Mouse (Mus musculus): ENCODE measurements around the gene Ehd2. TPM values are rescaled to one million over a fixed set of nuclear protein-coding genes. Genes with fewer than 3 reads are reported as not detected.

The Ehd2 gene
- polyA plus RNA-seq (2012; rRNA removed; ENCODE audit: low replicate concordance), result 242 and 668 TPM in 2 replicates

DNA sequence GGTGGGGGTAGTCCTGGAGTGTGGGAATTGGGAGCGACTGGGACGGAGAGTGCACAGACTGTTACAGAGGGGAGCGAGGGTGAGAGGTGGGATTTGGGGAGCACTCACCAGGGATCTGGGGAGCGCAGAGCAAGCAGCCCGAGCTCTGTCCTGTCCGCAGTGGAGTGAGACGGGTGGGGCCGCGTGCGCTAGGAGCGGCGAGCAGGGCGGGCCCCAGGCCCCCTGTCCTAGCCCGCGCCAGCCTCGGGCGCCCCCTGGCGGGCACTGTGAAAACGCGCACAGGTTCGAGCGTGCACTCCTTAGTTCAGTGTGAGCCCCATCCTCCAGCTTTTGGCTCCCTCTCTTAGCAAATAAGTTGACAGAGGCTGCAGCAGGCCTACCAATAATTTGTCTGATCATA is at the start of gene Ehd2:
Gene Ehd2 (minus strand): TSS at position 256 of the 400 bp plus-strand sequence.

DNA sequence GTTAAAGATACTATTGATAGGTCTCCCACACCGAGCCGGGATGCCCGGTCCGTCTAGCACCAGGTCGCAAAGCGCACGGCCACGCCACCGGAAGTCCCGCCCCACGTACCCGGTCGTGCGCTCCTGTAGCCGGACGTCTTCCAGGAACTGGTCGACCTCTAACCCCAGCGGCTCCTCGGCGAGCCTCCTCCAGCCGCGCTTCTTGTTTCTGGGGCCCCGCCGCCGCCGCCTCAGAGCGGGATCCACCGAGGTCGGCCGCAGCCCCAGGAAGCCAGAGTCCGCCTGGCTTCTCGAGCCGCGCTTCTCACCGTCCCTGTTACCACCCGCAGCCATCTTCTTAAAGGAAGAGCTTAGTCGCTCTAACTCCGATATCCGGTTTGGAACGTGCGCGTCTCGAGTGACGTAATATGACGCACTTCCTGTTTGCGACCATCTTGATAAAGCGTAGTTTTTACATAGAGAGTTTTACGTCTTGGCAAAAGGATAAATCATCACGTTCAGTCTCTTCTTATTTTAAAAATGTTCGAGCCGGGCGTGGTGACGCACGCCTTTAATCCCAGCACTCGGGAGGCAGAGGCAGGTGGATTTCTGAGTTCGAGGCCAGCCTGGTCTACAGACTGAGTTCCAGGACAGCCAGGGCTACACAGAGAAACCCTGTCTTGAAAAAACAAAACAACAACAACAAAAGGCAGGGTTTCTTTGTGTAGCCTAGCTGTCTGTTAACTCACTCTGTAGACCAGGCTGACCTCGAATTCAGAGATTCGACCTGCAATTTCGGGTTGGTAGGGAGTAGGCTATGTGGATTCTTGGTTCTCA is 21.4 kb downstream of the Ehd2 start, which contains the start of gene Nop53:
Gene Nop53 (minus strand): TSS at position 354 of the 816 bp plus-strand sequence.

DNA sequence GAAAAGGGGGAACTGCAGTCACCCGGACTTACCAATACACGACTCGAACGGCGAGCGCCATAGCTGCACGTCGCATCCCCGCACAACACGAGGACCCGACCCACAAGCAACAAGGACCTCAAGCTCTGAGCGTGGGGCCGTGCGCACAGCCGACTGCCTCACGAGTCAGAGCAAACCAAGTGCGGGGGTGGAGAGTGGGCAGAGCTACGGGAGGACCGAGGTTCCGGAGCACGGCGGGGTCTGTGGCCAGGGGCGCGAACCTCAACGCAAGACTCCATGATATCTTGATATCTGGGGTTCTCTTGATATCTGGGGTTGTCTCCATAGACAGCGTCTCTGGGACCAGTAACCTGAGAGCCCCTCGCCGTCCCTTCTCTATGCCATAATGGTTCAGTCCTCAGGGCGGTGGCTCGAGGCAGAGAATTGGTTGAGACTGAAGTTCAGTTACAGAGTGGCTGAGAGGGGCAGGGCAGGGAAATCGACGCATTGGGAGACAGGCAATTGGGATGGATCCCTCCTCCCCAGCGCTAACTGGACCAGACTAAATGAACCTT is 45.1 kb downstream of the Ehd2 start, which contains the start of gene Selenow:
Gene Selenow (minus strand): TSS at position 183 of the 554 bp plus-strand sequence.

Other genes with a start within 250 kb of the Ehd2 start
- not detected in 2 replicates for gene Obox5, start 217.4 kb downstream of the Ehd2 start, polyA plus RNA-seq (2012; rRNA removed; ENCODE audit: low replicate concordance)
- not detected in 2 replicates for gene Obox6, start 127.9 kb downstream of the Ehd2 start, polyA plus RNA-seq (2012; rRNA removed; ENCODE audit: low replicate concordance)
- gene Crx, start 87.6 kb downstream of the Ehd2 start, polyA plus RNA-seq (2012; rRNA removed; ENCODE audit: low replicate concordance), result not detected in 2 replicates
- gene Crxos, start 85.0 kb downstream of the Ehd2 start, polyA plus RNA-seq (2012; rRNA removed; ENCODE audit: low replicate concordance), result not detected in 2 replicates
- gene Selenow, start 45.2 kb downstream of the Ehd2 start, polyA plus RNA-seq (2012; rRNA removed; ENCODE audit: low replicate concordance), result 624 and 858 TPM in 2 replicates
- 85.8 and 136 TPM in 2 replicates for gene Nop53, start 21.5 kb downstream of the Ehd2 start, polyA plus RNA-seq (2012; rRNA removed; ENCODE audit: low replicate concordance)
- gene Bicra, start 80.4 kb upstream of the Ehd2 start, polyA plus RNA-seq (2012; rRNA removed; ENCODE audit: low replicate concordance), result 7.2 and 10.4 TPM in 2 replicates
- not detected in 2 replicates for gene Zfp541, start 94.2 kb upstream of the Ehd2 start, polyA plus RNA-seq (2012; rRNA removed; ENCODE audit: low replicate concordance)
- gene Napa, start 130.9 kb upstream of the Ehd2 start, polyA plus RNA-seq (2012; rRNA removed; ENCODE audit: low replicate concordance), result 224 and 283 TPM in 2 replicates
- 39.1 and 45.8 TPM in 2 replicates for gene Kptn, start 152.3 kb upstream of the Ehd2 start, polyA plus RNA-seq (2012; rRNA removed; ENCODE audit: low replicate concordance)
- 0.40 and 9.1 TPM in 2 replicates for gene Slc8a2, start 162.3 kb upstream of the Ehd2 start, polyA plus RNA-seq (2012; rRNA removed; ENCODE audit: low replicate concordance)
- gene Meis3, start 207.5 kb upstream of the Ehd2 start, polyA plus RNA-seq (2012; rRNA removed; ENCODE audit: low replicate concordance), result 23.5 and 68.3 TPM in 2 replicates